Mouse (Mus musculus) 416B (cell line): ENCODE data around the gene St3gal5.
"Not testable (repeated sequence)": the region's sequence is repeated elsewhere in the genome, so short reads cannot be mapped to it uniquely, and the experiment has no call there.

Source experiments
- DNase-seq: peaks from one replicate; pipeline ENCODE4 v3.0.0; 2011; ENCODE audit warnings: low read depth

St3gal5 gene

DNA sequence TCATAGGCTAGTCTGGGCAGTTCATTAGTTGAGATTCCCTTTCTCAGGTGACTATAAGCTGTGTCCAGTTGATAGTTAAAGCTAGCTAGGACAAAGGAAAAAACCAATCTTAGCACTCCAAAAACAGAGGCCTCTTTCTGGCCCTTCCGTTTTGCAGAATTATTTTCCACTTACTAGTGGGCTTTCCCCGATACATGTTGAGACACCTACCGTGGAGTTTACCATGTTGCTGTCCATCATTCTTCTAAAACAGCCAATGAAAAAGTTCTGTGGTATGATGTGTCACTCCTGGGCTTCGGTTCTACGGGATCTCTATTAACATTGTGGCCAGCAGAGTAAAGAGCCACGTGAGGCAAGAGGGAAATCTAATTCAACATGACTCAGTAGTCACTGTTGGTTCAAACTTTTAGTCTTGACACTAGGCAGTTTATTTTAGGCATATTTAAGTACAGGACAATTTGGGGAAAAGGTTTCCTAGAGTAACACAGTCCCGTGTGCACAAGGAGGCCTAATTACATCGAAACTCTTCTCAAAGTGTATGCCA, 35.4 kb downstream of the St3gal5 start:
- peak; percentile 30 for DNase-seq

DNA sequence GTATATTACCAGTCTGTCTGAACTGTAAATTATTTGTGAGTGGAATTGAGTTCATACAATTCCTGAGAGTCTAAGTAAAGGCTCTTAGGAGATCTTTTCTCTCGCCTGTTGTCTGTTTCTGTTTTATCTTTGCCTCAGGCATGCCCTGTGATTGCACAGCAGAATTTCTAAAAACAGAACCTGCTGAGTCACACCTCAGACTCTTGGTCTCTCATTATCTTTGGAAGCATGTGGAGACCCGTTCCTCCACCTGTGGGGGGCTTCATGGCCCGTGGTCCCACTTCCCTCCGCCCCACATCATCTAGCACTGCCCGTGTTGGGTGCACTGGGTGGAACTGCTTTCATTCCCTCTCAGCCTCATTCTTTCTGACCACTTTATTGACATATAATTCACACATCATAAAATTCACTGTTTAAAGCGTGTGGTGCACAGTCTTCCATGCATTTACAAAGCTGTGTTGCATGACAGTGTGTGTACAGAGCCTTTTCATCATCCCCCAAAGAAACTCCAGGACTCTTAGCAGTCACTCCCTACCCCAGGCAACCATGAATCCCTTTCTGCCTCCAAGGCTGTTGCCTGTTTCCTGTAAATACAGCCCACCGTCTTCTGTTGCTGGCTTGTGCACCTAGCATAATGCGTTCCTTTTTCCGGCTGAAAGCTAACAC, 37.6 kb downstream of the St3gal5 start:
- peak; percentile 61 for DNase-seq

DNA sequence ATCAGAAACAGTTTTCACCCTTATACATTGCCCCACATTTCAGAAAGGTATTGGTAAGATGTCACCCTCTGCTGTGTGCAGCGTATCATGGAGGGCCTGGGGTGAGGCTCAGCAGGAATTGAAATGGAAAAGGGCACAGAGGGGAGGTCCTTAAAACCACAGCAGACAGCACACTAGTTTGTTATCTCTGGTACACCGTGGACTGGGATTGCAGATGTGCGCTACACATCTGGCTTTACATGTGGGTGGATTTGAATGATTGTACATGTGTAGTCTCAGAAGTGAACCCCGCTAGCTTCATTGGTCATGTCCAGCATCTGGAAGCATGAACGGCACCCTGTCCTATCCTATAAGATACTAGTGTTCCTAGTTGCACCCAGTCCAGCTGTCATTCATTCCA, 38.6 kb downstream of the St3gal5 start:
- no peak for DNase-seq

DNA sequence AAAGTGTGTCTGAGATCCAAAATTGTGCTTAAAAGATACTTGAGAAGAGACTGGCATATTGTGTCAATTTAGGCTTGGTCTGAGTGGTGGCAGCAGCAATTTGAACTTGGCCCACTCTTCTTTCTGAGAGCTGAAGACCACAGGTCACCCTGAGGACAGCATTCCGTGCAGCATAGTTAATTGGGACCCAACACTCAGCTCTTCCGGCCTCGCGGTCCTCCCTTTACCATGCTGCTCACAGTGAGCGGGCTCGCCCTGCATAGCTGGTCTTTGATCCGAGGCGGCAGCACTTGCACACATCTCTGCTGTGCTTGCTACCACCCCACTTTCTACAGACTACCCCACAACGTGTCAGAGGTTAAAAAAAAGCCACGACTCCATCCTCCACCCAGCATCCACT, 39.2 kb downstream of the St3gal5 start:
- no peak for DNase-seq

DNA sequence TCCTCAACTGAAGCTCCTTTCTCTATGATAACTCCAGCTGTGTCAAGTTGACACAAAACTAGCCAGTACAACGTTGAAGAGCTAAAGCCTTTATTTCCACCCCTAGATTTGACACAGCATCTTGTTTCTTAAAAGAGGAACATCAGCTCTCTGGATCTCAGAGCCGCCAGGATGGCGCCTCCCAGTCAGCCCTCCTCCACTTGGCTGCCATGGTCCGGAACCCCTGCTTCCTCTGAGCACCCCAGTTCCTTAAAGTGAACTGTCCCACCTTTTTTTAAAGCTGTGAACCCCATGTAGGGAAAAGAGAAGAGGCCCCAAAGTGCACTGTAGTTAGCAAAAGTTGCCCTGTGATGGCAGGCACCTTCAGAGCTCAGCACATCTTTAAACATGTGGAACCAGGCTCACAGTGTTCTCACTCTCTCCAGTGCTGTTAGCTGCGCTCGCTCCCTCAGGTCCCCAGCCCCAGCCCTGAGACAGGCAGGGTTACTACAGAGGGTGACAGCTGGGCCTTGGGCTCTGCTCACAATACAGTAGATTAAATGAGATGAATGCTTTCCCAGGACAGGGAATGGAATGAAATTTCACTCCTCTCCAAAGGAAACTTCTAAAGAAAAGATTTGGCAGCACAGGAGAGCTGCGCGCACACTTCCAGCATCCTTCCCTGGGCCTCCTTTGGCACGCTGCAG, 42.3 kb downstream of the St3gal5 start:
- peak; percentile 38 for DNase-seq

DNA sequence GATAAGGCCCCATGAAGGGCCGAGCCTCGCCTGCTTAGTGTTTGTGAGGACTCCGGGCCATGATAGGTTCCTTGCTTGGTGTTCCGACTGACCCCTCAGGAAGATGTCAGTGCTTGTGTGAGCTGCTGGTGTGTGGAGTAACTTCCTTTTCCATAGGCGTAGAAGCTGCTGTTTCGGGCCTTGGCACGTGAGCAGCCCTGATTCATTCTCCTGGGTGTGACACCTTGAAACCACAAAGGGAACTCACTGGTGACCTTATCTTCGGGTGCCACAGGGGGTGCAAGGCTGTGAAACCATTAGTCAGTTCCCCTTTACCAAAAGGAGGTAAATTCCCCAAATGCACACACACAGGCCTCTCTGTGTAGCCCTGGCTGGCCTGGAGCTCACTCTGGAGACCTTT, 43.0 kb downstream of the St3gal5 start:
- peak; percentile 93 for DNase-seq

DNA sequence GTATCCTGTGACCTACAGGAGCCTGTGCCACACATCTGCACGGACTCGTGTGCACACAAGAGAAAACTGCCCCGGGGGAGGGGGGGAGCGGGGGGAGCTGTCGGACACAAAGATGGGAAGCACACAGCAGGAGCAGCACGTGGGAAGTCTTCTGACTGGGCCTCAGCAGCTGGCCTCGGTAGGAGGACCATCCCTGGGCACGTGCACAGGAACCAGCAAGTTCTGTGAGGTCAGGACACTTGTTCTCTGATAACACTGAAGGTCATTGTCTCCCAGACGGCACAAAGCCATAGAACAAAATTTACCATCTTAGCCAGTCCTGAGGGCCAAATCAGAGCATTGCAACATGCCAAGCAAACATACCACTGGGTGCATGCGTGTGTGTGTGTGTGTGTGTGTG, 43.8 kb downstream of the St3gal5 start:
- no peak for DNase-seq

DNA sequence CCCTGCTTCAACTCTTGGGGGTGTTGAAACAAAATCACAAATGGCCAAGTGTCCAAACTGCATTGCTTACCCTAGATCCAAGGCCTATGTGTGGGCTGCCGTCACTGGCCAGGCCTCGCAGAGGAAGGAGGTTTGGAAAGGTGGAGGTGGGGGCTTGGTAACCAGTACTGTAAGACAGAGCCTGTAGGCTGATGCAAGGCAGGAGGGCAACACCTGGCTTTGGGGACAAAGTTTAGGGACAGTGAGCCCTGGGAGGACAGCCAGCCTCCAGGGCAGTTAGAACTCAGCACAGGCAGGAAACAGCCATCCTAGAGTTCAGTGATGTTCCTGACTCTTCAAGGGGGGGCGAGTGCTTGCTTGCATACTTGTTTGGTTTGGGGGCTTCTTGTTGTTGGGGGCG, 45.2 kb downstream of the St3gal5 start:
- DNase-seq = no peak

DNA sequence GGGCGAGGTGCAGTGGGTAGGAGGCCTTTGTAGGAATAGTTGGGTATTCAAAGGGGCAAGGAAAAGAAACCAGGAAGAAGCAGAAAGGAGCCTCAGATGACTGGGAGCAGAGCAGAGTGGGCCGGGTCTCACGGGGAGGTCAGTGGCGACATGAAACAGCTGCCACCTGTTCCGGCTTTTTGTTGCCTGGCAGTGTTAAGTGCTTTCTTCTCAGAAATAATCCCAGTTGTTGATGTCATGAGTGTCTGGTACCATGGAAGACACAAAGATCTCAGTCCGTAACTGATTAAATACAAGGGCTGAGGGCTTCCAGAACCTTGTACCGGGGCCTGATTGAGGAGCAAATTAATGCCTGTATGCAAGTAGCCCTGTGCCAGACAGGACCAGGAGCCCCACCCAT, 47.0 kb downstream of the St3gal5 start:
- DNase-seq = no peak

DNA sequence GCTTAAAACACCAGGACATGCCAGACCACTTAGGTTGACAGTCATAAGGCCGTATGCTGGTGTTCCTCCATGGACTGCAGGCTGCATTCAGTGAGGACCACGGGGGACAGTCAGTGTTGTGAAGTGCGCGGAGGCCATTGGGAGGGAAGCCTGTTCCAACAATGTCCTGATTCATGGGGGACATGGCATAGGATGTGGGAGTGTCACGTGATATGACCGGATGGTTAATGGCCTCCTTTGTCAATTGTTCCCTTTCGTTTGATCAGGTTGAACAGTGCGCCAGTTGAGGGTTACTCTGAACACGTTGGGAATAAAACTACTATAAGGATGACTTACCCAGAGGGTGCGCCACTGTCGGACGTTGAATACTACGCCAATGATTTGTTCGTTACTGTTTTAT, 49.4 kb downstream of the St3gal5 start:
- no peak for DNase-seq

DNA sequence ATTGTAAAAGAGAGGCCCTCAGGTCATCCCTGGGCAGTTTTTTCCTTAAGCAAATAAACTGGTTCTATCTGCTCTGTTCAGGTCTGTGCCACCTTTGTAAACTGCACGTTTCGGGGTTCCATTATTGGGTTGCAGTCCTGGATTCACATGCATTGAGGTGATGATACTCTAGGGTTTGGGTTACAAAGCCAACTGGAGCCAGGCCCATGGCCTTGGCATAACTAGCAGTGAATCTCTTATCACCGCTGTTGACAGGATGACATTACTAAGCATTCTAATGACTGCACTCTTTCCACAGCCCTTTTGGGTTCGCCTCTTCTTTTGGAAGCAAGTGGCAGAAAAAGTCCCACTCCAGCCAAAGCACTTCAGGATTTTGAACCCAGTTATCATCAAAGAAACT, 51.3 kb downstream of the St3gal5 start:
- DNase-seq = no peak

DNA sequence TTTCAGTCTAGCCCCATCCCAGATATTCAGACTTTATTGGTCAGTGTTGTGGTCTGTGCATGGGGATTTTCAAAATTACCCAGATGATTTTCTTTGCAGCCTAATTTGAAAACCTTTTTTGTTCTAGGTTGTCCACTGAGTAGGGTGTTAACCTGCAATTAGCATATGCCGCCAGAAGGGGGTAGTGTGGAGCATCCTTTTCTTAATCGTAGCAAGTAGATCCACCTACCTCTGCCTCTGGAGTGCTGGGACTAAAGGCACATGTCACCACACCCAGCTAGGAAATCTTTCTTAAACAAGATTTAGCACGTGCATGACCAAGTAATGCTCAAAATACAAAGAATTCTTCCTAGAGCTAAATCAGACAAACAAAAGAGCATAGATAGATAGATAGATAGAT, 52.4 kb downstream of the St3gal5 start:
- DNase-seq = no peak

DNA sequence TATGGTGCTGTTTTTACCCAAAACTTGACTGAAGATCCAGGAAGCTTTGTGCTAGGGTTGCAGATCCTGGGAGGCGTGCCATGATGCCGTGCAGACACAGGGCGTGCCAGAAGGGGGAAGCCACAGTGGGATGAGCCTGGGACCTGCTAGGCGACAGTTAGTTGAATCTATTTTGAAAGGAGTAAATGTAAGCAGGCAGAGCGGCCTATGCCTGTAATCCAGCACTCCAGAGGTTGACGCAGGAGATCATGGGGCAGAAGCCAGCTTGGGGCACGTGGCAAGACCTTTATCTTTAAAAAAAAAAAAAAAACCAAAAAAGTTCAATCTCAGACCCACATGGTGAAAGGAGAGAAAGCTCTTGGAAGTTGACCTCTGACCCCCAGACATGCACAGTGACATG, 55.3 kb downstream of the St3gal5 start:
- DNase-seq = no peak

DNA sequence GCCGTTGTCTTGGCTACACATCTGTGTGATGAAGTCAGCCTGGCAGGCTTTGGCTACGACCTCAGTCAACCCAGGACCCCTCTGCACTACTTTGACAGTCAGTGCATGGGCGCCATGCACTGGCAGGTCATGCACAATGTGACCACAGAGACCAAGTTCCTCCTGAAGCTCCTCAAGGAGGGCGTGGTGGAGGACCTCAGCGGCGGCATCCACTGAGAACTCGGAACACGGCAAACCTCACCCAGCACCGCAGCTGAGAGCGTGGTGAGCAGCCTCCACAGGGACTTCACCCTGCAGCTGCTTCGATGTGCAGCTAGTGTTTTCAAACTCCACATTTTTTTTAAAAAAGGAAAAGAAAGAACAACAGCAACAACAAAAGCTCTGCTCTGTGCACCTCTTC, 56.1 kb downstream of the St3gal5 start:
- DNase-seq = peak; percentile 50

DNA sequence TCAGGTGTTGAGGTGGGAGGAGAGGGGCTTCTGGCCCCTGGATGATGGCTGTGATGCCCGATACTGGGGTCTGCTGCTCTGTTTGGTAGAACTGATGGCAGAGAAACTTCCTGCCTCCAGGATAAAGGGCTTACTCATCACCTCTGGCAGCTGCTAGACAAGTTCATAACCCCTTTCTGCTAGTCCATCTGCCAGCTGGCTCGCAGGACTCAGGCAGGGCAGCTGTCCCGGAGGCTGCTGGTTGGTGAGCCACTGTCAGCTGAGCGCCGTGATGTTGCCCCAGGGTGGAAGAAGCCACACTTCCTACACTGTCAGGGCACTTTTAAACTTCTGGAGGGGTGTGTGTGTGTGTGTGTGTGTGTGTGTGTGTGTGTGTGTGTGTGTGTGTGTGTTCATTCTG, 56.6 kb downstream of the St3gal5 start:
- not testable (repeated sequence) for DNase-seq

DNA sequence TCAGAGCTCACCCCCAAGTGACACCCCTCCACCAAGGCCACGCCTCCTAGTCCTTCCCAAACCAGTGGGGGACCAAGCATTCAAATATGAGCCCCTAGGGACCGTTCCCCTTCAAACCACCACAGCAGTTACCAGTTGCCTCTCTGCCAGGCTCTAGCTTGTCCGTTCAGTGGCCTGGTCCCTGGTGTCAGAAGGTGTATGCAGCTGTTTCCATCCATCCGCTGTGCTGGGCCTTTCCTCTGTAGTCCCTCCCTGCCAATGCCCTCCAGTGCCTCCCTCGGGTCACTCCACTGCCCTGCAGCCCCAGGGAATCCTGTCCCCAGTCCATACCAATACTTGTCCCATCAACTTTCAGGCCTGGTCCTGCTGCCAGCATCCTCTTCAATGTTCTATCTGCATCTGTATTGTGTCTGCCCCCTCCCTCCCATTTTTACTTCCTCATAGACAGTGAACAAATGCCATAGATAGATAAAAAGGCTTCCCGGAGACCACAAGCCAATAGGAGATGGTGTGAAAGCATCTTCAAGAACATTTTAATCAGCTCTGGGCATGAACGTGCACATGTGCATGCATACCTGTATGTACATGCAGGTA, 57.6 kb downstream of the St3gal5 start:
- no peak for DNase-seq

DNA sequence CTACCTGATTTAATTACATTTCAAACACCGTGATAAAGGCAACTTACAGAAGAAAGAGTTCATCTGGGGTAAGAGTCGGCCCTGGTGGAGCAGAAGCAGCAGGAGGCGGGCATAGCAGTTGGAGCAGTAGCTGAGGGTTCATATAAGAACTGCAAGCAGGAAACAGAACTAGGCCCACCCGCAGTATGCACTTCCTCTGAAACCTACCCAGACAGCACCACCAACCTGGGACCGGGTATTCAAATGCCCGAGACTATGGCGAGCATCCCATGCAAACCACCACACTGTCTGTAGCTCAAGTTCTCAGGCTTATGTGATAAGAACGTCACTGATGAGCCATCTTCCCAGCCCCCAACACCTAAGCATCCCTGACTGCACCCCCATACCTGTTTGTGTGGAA, 58.3 kb downstream of the St3gal5 start:
- no peak for DNase-seq

DNA sequence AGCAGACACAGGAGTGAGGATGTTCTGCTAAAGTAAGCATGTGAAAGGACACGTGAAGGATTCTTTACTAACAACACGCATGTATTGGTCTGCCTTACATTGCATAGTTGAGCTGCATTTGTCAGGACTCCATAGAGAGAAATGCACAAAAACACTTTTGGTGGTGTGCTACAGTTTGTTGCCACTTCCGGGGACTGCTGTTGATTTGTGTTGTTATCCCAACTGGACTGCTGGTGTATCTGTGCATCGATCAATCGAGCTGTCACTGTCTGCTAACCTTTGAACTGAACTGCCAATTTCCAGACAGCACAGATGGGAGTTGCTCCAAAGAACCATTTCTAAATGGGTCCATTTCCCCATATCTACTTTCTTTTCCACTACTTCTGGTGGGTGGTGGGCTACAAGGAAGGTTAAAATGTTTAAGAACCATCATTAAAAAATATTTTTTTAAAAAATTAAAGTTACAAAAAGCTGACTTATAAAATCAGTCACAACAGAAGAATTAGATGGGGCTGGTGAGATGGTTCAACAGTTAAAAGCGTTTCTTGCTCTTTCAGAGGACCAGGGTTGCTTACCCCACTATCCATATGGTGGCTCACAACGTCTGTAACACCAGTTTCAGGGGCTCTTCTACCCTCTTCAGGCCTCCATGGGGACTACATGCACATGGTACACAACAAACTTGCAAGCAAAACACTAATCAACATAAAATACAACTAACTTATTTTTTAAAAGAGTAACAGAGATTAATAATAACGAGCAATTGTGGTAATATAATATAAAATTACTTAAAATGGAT, 61.8 kb downstream of the St3gal5 start:
- DNase-seq = peak; percentile 55

DNA sequence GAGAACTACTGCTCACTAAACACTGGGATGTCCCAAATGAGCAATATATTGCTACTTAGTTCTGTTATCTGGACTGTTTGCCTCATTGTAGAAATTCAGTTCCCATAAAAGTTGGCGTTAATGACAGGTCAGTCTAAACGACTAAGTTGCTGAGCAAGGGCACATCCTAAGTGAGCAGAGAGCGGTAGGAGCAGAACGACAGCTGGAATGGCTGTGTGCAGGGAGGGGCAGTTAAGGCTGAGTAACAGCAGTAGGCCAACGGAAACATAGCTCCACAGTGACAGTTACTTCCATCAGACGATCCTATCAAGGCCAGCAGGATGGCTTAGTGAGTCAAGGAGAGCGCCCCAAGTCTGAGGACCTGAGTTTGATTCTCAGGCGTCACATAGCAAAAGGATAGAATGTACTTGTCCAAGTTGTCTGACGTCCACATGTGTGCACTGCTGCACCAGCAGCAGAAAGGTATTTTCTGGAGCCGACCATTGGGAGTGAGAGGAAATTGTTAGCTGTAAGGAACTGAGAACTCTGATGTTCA, 62.5 kb downstream of the St3gal5 start:
- no peak for DNase-seq

DNA sequence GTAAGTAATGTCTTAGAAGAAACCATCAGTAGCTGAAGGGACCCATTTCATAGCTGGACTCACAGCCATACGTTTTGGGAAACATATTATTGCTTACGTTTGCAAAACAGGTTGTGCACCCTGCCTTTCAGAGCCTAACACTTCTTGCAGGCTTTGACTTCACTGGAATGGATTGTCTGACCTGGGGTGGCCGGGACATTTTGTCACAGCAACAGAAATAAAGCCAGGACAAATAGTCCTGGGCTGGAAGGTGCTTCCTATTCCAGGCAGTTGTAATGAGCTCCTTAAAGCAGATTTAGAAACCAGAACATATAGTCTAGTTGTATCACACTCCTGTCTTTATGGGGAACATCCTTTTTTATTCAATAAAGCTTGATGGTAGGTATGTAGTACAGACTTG, 63.6 kb downstream of the St3gal5 start:
- no peak for DNase-seq

DNA sequence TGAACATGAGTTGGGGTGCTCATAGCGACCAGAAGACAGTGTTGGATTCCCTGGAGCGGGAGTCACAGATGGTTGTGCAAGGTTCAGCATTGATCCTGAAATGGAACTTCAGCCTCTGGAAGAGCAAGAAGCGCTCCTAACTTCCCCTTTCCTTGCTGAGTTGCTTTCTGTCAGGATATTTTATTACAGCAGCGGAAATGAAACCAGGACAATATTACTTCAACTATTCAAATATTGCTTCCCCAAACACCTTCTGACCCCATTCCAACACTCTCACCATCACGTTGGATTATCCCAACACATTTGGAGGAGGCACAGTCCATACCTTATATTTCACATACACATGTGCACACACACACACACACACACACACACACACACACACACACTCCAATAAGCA, 64.4 kb downstream of the St3gal5 start:
- no peak for DNase-seq

DNA sequence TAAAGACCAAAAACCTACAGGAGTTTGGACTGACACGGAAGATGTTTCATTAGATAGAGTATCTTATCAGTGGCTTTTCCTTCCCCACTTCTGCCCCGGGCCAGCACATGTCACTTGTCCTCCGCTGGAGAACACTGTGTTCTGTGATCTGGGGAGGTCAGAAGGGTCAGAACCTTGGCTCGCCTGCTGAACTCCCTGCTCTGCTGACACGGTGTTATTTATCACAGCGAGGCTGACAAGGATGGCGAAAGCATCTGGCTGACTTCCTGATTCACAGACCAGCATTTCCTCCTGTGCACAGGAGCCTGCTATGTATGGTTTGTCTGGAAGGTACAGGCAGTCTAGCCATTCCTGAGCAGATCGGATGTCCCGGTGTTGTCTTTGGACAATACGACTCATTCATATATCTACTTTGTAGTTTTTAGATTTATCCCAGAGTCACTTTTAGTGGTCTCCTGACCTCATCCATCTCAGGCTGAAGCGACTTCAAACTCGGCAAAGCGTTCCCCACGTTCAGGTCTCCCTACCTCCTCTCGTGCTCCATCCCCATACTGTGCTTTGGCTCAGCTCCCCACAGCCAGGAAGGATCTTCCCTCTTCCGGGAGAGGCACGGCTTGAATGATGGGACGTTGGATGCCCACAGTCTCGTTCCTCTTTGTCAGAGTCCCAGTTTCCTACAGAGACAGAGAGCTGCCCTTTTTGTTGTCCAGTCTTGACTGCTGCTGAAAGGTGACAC, 64.9 kb downstream of the St3gal5 start:
- peak; percentile 73 for DNase-seq
